Mouse (Mus musculus) kidney, postnatal 25 days (tissue): Measurements from ENCODE around the gene Filip1l.

ENCODE experiments used
- DNase-seq, 2 experiments: peaks; one replicate each; pipeline ENCODE4 v3.0.0; 2021; ENCODE audit warnings: mixed read lengths in 2 of 2

The Filip1l gene

DNA sequence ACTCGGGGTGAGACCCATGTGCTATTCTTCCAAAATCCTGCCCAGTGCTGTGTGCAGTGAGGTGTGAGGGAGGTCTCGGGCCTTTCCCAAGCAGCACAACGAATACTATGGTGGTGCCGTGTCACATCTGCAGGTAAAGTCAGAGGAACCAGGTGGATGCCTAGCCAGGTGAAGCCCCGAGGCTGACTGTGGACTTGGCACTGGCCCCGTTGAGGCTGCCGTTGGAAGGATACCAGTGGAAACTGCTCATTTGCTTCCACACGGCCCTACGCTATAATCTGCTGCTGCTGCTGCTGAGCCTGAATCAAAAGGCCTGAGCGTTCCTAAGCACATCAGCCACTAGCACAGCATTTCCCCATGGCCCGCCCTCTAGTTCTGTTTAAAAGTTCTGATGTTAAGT, 86.3 kb downstream of the Filip1l start:
- peak; percentile 33 to 49 for DNase-seq

- DNase-seq: no peak
These were observed 88.0 kb downstream of the Filip1l start for GRCm38 (mm10) chr16:57440706-57441437.

DNA sequence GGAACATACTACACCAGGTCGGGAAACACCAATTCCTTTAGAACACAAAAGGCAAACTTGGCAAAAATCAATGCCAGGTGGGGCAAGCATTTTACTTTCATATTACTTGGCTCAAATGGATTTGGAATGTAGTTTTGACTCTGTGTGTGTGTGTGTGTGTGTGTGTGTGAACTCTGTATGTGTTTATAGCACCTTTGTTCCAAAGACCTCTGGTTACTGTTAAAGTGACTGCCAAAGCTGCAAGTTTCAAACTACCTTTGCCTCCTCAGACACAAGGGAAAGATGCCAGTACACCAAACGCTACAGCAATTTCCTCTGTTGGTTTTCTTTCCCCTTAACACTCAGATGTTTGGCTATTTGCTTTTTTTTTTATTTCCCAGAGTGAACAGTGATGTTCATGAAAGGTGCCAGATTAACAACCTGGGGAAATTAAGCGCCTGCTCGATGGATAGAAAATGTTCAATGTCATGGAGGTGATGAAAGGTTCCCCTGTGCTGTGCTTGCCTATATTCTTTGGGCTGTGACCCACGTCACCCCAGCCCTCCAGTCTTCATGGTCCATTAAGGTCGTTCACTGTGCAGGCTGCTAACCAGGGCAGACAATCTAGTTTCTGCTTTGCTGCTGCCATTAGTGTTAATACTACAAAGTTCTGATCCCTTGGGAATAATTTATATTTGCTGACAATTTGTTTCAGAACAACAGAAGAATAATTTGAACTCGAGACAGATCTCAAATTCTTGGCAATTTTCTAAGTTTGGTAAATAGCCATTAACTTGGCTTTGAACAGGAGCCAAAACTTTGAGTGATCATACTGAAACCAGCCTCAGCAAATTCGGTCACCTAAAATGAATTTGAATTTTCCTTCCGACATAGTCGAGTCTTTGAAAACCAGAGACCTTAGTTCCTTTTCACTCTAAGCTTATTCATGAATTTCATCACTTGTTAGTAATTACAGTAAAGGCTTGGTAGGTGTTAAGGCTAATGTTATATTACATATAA, 92.5 kb downstream of the Filip1l start:
- peak in 1 of 2 experiments; percentile 48 for DNase-seq

DNA sequence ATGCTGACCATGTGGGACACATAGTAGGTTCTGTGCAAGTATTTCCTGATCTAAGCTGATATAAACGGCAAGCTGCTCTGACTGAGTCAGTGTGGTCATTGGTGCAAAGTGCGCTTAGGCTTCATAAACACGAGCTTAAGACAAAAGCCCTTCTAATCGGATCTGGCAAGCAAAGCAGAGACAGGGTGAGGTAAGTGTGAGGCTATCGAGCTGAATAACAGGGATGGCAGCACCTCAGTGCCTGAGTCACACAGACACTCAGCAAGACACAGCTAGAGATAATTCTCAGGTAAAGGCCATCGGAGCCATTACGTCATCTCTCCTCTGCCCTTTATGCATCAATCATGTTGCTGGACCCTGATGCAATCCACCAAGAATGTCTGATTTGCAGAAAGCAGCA, 100.1 kb downstream of the Filip1l start:
- DNase-seq: no peak

DNA sequence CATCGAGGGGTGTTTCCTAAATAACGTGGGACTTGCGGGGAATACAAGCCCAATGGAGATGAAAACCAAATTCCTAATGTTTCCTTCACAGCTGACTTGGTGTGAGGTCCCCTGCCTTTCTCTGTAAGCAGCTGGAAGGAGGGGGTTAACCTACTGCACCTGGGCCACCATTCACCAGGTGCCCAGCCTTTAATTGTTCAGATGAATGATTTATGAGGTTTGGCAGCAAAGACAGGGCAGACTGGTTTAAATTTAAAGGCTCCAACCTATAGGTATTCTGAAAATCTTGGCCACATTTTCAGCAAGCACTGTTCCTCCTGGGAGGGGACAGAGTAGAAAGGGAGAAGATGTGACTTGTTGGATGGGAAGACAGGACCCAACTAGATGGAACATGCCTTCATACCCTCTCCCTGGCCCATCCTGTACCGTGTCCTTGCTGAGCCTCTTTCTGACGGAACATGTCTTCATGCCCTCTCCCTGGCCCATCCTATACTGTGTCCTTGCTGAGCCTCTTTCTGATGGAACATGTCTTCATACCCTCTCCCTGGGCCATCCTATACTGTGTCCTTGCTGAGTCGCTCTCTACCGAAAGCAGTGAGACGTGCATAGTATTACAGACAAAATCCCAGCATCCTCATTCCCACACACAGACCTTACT, 101.3 kb downstream of the Filip1l start:
- no peak for DNase-seq

DNA sequence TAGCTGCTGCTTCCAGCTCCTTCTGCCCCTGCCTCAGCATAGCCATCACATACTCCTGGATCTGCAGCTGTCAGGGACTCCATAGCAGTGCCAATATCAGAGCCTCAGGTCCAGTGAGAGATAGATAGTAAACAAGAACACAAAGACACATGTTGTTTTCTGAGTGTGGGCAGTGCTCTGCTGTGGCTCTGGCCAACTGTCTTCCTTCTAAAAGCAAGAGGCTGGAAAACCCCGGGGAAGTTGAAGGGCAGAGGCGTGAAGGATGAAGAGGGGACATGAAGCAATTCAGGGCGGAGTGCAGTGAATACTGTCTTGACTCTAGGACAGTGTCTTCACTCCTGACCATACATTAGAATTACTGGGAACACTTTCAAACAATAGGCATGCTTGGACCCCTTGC, 102.7 kb downstream of the Filip1l start:
- no peak for DNase-seq

DNA sequence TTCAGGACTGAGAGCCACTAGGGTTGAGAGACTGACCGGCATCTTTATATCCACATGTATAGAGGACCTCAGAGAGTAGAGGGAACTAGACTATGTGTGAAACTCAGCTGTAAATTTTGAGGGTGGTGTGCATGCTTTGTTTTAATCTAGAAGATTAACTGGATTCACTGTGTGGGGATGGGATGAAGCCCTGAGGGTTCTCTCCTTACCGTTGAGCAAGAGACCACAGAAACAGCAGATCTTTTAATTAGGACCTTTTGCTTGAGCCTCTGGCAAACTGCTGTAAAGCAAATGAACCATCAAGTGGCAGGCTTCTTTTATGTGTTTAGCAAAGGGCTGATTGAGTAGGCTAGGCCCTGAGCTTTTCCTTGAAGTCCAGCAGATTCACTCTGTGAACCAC, 103.1 kb downstream of the Filip1l start:
- no peak for DNase-seq

- DNase-seq: no peak
These were observed 112.6 kb downstream of the Filip1l start for GRCm38 (mm10) chr16:57465386-57465913.

- no peak for DNase-seq
These were observed 116.4 kb downstream of the Filip1l start for GRCm38 (mm10) chr16:57469301-57469700.

- DNase-seq: no peak
These were observed 117.0 kb downstream of the Filip1l start for GRCm38 (mm10) chr16:57469869-57470268.

DNA sequence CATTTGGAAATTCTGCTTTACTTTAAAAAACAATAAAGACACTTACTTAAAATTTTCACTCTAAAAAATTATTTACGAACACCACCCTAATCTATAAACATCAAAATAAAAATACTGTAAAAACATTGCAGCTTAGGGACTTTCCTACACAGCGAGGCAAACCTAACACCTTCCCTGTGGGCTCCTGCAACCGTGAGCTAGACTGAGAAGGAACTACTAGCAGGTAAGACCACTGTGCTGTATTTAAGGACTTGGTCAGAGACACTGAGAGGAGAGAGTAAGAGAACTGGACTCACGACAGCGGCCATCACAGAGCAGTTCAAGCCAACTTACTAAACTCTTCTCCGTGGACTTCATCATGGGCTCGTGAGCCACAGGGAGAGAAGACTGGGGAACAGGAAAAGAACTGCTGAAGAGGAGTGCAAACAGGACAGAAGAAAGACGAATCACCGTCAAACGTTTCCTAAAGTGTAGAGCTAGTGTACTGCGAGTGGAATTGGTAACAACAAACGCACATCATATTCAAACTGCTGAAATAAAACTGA, 117.5 kb downstream of the Filip1l start:
- no peak for DNase-seq

DNA sequence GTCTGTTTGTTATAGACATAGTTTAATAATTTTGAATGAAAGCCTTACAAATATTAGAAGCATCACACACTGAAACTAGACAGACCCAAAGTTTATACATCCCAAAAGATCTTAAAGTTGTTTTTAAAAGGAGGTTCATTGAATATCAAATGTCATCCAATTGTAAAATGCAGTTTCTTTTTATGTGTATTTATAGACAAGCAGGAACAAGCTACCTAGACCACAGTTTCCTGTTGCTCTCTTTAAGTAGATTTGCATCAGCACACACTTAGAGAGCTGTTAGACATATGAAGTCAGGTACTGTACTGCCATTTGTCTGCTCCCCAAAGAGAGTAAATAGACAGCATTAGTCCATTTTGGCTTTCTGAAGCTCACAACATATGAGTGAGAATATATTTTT, 118.2 kb downstream of the Filip1l start:
- DNase-seq: no peak

DNA sequence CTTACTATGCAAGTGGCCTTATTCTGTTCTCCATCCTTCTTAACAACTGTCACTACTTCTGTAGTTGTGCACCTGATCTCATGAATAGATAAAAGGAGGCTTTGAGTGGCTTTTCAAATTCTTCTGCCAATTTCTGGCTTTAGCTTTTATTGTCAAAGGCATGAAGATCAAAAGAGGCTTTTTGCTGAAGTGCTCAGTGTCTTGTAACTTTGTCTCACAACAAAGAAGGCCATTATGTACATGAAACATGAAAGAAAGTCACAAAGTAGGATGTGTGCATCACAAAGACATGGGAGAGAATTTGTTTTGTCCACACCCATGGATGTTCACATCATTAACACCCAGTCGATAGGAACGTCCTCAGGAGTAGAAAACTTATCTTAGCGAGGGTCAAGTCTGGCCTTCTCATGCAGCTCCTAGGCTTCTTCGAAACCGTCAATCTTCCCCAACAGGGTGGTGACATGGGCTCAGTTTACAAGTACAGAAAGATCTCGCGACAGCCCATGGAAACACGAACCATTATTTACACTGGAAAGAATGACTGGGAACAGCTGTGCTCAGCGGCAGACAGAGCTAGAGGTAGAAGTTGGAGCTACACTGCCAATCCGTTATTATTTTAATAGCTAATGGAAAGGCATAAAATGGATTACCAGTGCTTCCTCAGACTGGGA, 120.7 kb downstream of the Filip1l start:
- no peak for DNase-seq

DNA sequence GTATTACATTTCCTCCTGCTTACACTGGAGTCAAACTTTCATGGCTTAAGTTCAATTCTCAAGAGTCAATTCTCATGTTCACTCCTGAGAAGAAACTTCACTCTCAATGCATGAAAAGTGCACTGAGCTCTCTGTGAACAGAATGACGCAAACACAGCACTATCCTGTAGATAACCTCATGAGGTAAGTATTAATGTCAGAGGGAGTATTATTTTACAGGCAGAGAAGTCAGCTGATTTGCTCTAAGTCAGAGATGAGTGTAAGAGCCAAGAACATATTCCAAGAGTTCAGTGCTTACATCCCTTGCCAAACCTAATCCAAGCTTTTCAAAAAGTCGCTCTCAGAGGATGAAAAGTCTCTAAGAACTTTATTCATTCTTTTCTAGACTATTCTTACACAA, 125.6 kb downstream of the Filip1l start:
- DNase-seq: no peak

GRCm38 (mm10) chr16:57479776-57480175, 126.9 kb downstream of the Filip1l start:
- no peak for DNase-seq

- DNase-seq: no peak
These were observed 129.4 kb downstream of the Filip1l start for GRCm38 (mm10) chr16:57482264-57482663.

- no peak for DNase-seq
These were observed 130.0 kb downstream of the Filip1l start for GRCm38 (mm10) chr16:57482911-57483310.

DNA sequence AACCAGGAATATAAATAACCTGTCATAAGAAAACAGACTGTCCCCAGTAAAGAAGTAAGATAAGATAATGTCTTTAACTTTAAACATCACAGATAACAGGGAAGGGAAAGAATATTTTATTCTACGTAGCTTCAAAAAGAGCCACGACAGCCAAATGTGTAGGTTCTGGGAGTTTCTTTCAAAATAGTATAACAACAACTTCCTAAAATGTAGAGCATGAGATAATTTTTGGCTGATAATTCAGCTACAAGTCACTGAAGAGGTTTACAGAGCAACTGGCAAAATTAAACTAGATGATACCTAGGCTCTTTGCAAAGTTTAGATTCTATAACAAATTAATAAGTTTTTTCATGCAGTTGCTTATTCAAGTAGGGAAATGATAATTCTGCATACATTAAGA, 130.6 kb downstream of the Filip1l start:
- no peak for DNase-seq

GRCm38 (mm10) chr16:57484043-57484795, 131.3 kb downstream of the Filip1l start:
- no peak for DNase-seq

GRCm38 (mm10) chr16:57485265-57485664, 132.4 kb downstream of the Filip1l start:
- peak; percentile 45 to 59 for DNase-seq

DNA sequence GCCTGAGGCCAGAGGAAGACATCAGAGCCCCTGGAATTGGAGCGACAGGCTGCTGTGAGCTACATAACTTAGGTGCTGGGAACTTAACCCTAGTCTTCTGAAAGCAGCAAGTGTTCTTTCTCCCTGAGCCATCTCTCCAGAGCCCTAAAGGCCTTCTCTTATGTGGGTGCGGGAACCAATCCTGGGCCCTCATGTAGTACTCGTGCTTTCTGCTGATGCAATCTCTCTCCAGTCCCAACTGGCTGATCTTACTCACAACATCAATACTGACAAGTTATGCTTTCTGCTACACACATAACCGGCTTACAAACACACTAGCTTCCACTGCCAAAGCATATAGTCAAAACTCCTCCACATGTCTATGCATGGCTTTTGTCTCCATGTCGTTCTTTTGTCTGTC, 133.4 kb downstream of the Filip1l start:
- DNase-seq: no peak
